Mouse (Mus musculus): ENCODE measurements around the gene Il33.
A peak's percentile ranks its signal among the peaks of the same experiment; 100 is the strongest.
"Not testable (repeated sequence)": the region's sequence is repeated elsewhere in the genome, so short reads cannot be mapped to it uniquely, and the experiment has no call there.

Gene Il33

GRCm38 (mm10) chr19:29944426-29944825 is 19.5 kb downstream of the Il33 start:
- no peaks in the 10 kb centered on the region for H3K36me3 ChIP-seq (ENCODE audit: insufficient read depth, low read length)
- TF ChIP-seq CTCF (conservative IDR thresholded peaks at IDR 0.05; ENCODE audit: low read length) (no peak), POU5F1 (IDR thresholded peaks at IDR 0.05; ENCODE audit: borderline replicate concordance, low read length) (no peak), NANOG (IDR thresholded peaks at IDR 0.05; ENCODE audit: borderline replicate concordance, low read length) (no peak)
- peaks cover 61% of the 10 kb centered on the region for H3K4me1 ChIP-seq (replicated peaks; ENCODE audit: low read depth, low read length)
- H3K27me3 ChIP-seq (ENCODE audit: insufficient read depth, low read length), result peaks cover 16% of the 10 kb centered on the region
- peaks cover 4% of the 10 kb centered on the region; the same call in 1 of the 2 replicates for H3K9me3 ChIP-seq (ENCODE audit: low read length)
- H3K4me3 ChIP-seq (replicated peaks; ENCODE audit: low read length), result no peak overlapping the region

- not testable (repeated sequence) for H3K9me3 ChIP-seq (ENCODE audit: low read length); H3K36me3 ChIP-seq (ENCODE audit: insufficient read depth, low read length); H3K4me3 ChIP-seq (replicated peaks; ENCODE audit: low read length)
- Histone ChIP-seq H3K4me1 (replicated peaks; ENCODE audit: low read depth, low read length) (peaks cover 58% of the 10 kb centered on the region), H3K27me3 (ENCODE audit: insufficient read depth, low read length) (peaks cover 13% of the 10 kb centered on the region)
These were observed 20.0 kb downstream of the Il33 start for GRCm38 (mm10) chr19:29944935-29945334.

GRCm38 (mm10) chr19:29945557-29946422 is 20.9 kb downstream of the Il33 start:
- TF ChIP-seq CTCF (conservative IDR thresholded peaks at IDR 0.05; ENCODE audit: low read length), result no peak
- TF ChIP-seq POU5F1 (IDR thresholded peaks at IDR 0.05; ENCODE audit: borderline replicate concordance, low read length), result no peak
- TF ChIP-seq NANOG (IDR thresholded peaks at IDR 0.05; ENCODE audit: borderline replicate concordance, low read length), result peak; percentile 88
- H3K27me3 ChIP-seq (ENCODE audit: insufficient read depth, low read length), result peaks cover 13% of the 10 kb centered on the region
- H3K4me3 ChIP-seq (replicated peaks; ENCODE audit: low read length), result no peak overlapping the region
- H3K36me3 ChIP-seq (ENCODE audit: insufficient read depth, low read length), result no peaks in the 10 kb centered on the region
- peaks cover 51% of the 10 kb centered on the region for H3K4me1 ChIP-seq (replicated peaks; ENCODE audit: low read depth, low read length)
- H3K9me3 ChIP-seq (ENCODE audit: low read length), result peaks cover 4% of the 10 kb centered on the region; the same call in 1 of the 2 replicates

GRCm38 (mm10) chr19:29946423-29946716 is 21.5 kb downstream of the Il33 start:
- Histone ChIP-seq H3K9me3 (ENCODE audit: low read length) (peaks cover 4% of the 10 kb centered on the region; the same call in 1 of the 2 replicates), H3K36me3 (ENCODE audit: insufficient read depth, low read length) (no peaks in the 10 kb centered on the region), H3K4me3 (replicated peaks; ENCODE audit: low read length) (no peak overlapping the region), H3K4me1 (replicated peaks; ENCODE audit: low read depth, low read length) (peaks cover 45% of the 10 kb centered on the region), H3K27me3 (ENCODE audit: insufficient read depth, low read length) (peaks cover 10% of the 10 kb centered on the region)
- TF ChIP-seq POU5F1 (IDR thresholded peaks at IDR 0.05; ENCODE audit: borderline replicate concordance, low read length) (no peak), CTCF (conservative IDR thresholded peaks at IDR 0.05; ENCODE audit: low read length) (no peak), NANOG (IDR thresholded peaks at IDR 0.05; ENCODE audit: borderline replicate concordance, low read length) (no peak)

- Histone ChIP-seq H3K9me3 (ENCODE audit: low read length) (peaks cover 4% of the 10 kb centered on the region; the same call in 1 of the 2 replicates), H3K27me3 (ENCODE audit: insufficient read depth, low read length) (peaks cover 10% of the 10 kb centered on the region), H3K4me3 (replicated peaks; ENCODE audit: low read length) (no peak overlapping the region), H3K4me1 (replicated peaks; ENCODE audit: low read depth, low read length) (peaks cover 41% of the 10 kb centered on the region), H3K36me3 (ENCODE audit: insufficient read depth, low read length) (no peaks in the 10 kb centered on the region)
- TF ChIP-seq CTCF (conservative IDR thresholded peaks at IDR 0.05; ENCODE audit: low read length), result no peak
- TF ChIP-seq POU5F1 (IDR thresholded peaks at IDR 0.05; ENCODE audit: borderline replicate concordance, low read length), result no peak
- no peak for TF ChIP-seq NANOG (IDR thresholded peaks at IDR 0.05; ENCODE audit: borderline replicate concordance, low read length)
These were observed 22.1 kb downstream of the Il33 start for GRCm38 (mm10) chr19:29947056-29947455.

GRCm38 (mm10) chr19:29947891-29948801 is 23.2 kb downstream of the Il33 start:
- TF ChIP-seq NANOG (IDR thresholded peaks at IDR 0.05; ENCODE audit: borderline replicate concordance, low read length) (no peak), CTCF (conservative IDR thresholded peaks at IDR 0.05; ENCODE audit: low read length) (peak; percentile 43)
- peak overlapping the region; percentile 63 for H3K4me3 ChIP-seq (replicated peaks; ENCODE audit: low read length)
- peaks cover 38% of the 10 kb centered on the region for H3K4me1 ChIP-seq (replicated peaks; ENCODE audit: low read depth, low read length)
- H3K27me3 ChIP-seq (ENCODE audit: insufficient read depth, low read length), result peaks cover 5% of the 10 kb centered on the region; the same call in 1 of the 2 replicates
- H3K9me3 ChIP-seq (ENCODE audit: low read length), result peaks cover 4% of the 10 kb centered on the region; the same call in 1 of the 2 replicates
- H3K36me3 ChIP-seq (ENCODE audit: insufficient read depth, low read length), result no peaks in the 10 kb centered on the region

- H3K4me3 ChIP-seq (replicated peaks; ENCODE audit: low read length), result no peak overlapping the region
- H3K36me3 ChIP-seq (ENCODE audit: insufficient read depth, low read length), result no peaks in the 10 kb centered on the region
- peaks cover 3% of the 10 kb centered on the region; the same call in 1 of the 2 replicates for H3K27me3 ChIP-seq (ENCODE audit: insufficient read depth, low read length)
- H3K4me1 ChIP-seq (replicated peaks; ENCODE audit: low read depth, low read length), result peaks cover 11% of the 10 kb centered on the region
- TF ChIP-seq CTCF (conservative IDR thresholded peaks at IDR 0.05; ENCODE audit: low read length) (no peak), POU5F1 (IDR thresholded peaks at IDR 0.05; ENCODE audit: borderline replicate concordance, low read length) (no peak), NANOG (IDR thresholded peaks at IDR 0.05; ENCODE audit: borderline replicate concordance, low read length) (no peak)
- peaks cover 4% of the 10 kb centered on the region; the same call in 1 of the 2 replicates for H3K9me3 ChIP-seq (ENCODE audit: low read length)
These were observed 27.6 kb downstream of the Il33 start for GRCm38 (mm10) chr19:29952538-29952937.

GRCm38 (mm10) chr19:29953833-29954232 is 28.9 kb downstream of the Il33 start:
- Histone ChIP-seq H3K36me3 (ENCODE audit: insufficient read depth, low read length) (no peaks in the 10 kb centered on the region), H3K4me3 (replicated peaks; ENCODE audit: low read length) (no peak overlapping the region), H3K27me3 (ENCODE audit: insufficient read depth, low read length) (no peaks in the 10 kb centered on the region; the same call in 1 of the 2 replicates), H3K4me1 (replicated peaks; ENCODE audit: low read depth, low read length) (no peaks in the 10 kb centered on the region), H3K9me3 (ENCODE audit: low read length) (peaks cover 1% of the 10 kb centered on the region; the same call in 1 of the 2 replicates)
- TF ChIP-seq POU5F1 (IDR thresholded peaks at IDR 0.05; ENCODE audit: borderline replicate concordance, low read length), result no peak
- no peak for TF ChIP-seq NANOG (IDR thresholded peaks at IDR 0.05; ENCODE audit: borderline replicate concordance, low read length)
- no peak for TF ChIP-seq CTCF (conservative IDR thresholded peaks at IDR 0.05; ENCODE audit: low read length)

Data from E14TG2a.4 (cell line).